Mouse (Mus musculus) liver, adult 2 months (tissue): ENCODE results near the gene Atp6v0b. TPM values are rescaled to one million over a fixed set of nuclear protein-coding genes. Genes with fewer than 3 reads are reported as not detected.

Experiments used
- DNase-seq: peaks from one replicate; pipeline ENCODE4 v3.0.0-alpha.2; 2011; ENCODE audit warnings: low read depth, low spot score; ENCODE audit errors: extremely low read depth
- H3K27ac ChIP-seq: fragments of 200-500 bp; replicated peaks from 2 replicates; pipeline ENCODE4 v1.5.1; 2012; ENCODE audit warnings: low read depth, mild to moderate bottlenecking, control low read depth, inconsistent platforms, low read length; ENCODE audit not compliant: insufficient read depth
- H3K27me3 ChIP-seq: fragments of 200-500 bp; 2 replicates; pipeline ENCODE4 v1.6.1; 2012; ENCODE audit warnings: mild to moderate bottlenecking, moderate library complexity, low read length, inconsistent platforms; ENCODE audit not compliant: control insufficient read depth, insufficient read depth
- H3K36me3 ChIP-seq: fragments of 200-500 bp; 2 replicates; pipeline ENCODE4 v1.6.1; 2012; ENCODE audit warnings: low read length, inconsistent platforms; ENCODE audit not compliant: control insufficient read depth, insufficient read depth
- H3K4me1 ChIP-seq: fragments of 200-500 bp; 2 replicates; pipeline ENCODE4 v1.6.1; 2011; ENCODE audit warnings: low read length; ENCODE audit not compliant: control insufficient read depth, insufficient read depth
- H3K4me3 ChIP-seq: fragments of 200-500 bp; 2 replicates; pipeline ENCODE4 v1.5.1; 2011; ENCODE audit warnings: low read depth, mild to moderate bottlenecking, control low read depth, low read length, moderate library complexity; ENCODE audit not compliant: insufficient read depth
- H3K79me2 ChIP-seq: fragments of 200-500 bp; 2 replicates; pipeline ENCODE4 v1.6.1; 2012; ENCODE audit warnings: inconsistent platforms, mild to moderate bottlenecking, low read length, moderate library complexity; ENCODE audit not compliant: control insufficient read depth, insufficient read depth
- H3K9ac ChIP-seq: fragments of 200-500 bp; 2 replicates; pipeline ENCODE4 v1.6.1; 2012; ENCODE audit warnings: low read depth, mild to moderate bottlenecking, control low read depth, inconsistent platforms, low read length
- CTCF ChIP-seq: fragments of 200-500 bp; IDR thresholded peaks from 2 replicates; pipeline ENCODE4 v1.5.1; 2011; ENCODE audit warnings: low read depth, low read length, control low read depth
- POLR2A ChIP-seq: fragments of 200-500 bp; IDR thresholded peaks from 2 replicates; pipeline ENCODE4 v1.6.1; 2011; ENCODE audit warnings: low read length, control low read depth; ENCODE audit not compliant: insufficient read depth; ENCODE audit errors: extremely low read depth
- WGBS: fragments of 180-500 bp; shearing (Covaris S2); methylation state at CpG from one replicate; pipeline ENCODE4 v1.1.7; 2018; 5-methylcytosine and 5-hydroxymethylcytosine counted together
- polyA plus RNA-seq: library from polyadenylated mRNA; depleted of rRNA; stranded (reverse); fragments of >200 nt; gene quantifications from 2 replicates; pipeline ENCODE4 v1.2.3, GENCODE M21; 2012
- total RNA-seq: library from RNA; depleted of rRNA; stranded (reverse); fragments of >200 nt; gene quantifications from 2 replicates; pipeline ENCODE4 v1.2.3, GENCODE M21; 2014

Gene Atp6v0b
- total and polyA plus RNA-seq, 2 experiments, result 124 to 244 TPM

- H3K27me3 ChIP-seq, result no peaks in the 10 kb centered on the region
- no peaks in the 10 kb centered on the region for H3K4me1 ChIP-seq
- H3K27ac ChIP-seq, result no peak overlapping the region
- DNase-seq, result no peak
- H3K79me2 ChIP-seq, result no peaks in the 10 kb centered on the region
- H3K36me3 ChIP-seq, result peaks cover 19% of the 10 kb centered on the region
- no peak overlapping the region for H3K9ac ChIP-seq
- no peak overlapping the region for H3K4me3 ChIP-seq
- TF ChIP-seq CTCF (no peak), POLR2A (no peak)
- WGBS, result 95% methylated on average over 10 of the region's 10 CpGs
Observed at GRCm38 (mm10) chr4:117904094-117904493, 17.0 kb upstream of the Atp6v0b start.

GRCm38 (mm10) chr4:117898111-117898510, 11.0 kb upstream of the Atp6v0b start:
- no peak overlapping the region for H3K9ac ChIP-seq
- TF ChIP-seq CTCF (no peak), POLR2A (no peak)
- no peak for DNase-seq
- 62% methylated on average over 3 of the region's 3 CpGs for WGBS
- H3K27ac ChIP-seq, result no peak overlapping the region
- H3K4me3 ChIP-seq, result no peak overlapping the region
- no peaks in the 10 kb centered on the region for H3K4me1 ChIP-seq
- H3K79me2 ChIP-seq, result no peaks in the 10 kb centered on the region
- H3K36me3 ChIP-seq, result peaks cover 19% of the 10 kb centered on the region
- H3K27me3 ChIP-seq, result no peaks in the 10 kb centered on the region

- TF ChIP-seq POLR2A (no peak), CTCF (no peak)
- H3K27me3 ChIP-seq, result no peaks in the 10 kb centered on the region
- H3K79me2 ChIP-seq, result no peaks in the 10 kb centered on the region
- 94% methylated on average over 6 of the region's 6 CpGs for WGBS
- H3K27ac ChIP-seq, result no peak overlapping the region
- DNase-seq, result no peak
- no peak overlapping the region for H3K9ac ChIP-seq
- peaks cover 4% of the 10 kb centered on the region; the same call in 1 of the 2 replicates for H3K4me1 ChIP-seq
- H3K4me3 ChIP-seq, result no peak overlapping the region
- peaks cover 11% of the 10 kb centered on the region; the same call in 1 of the 2 replicates for H3K36me3 ChIP-seq
Observed at GRCm38 (mm10) chr4:117896031-117896430, 8.9 kb upstream of the Atp6v0b start.

- DNase-seq, result no peak
- no peak overlapping the region for H3K9ac ChIP-seq
- no peak overlapping the region for H3K27ac ChIP-seq
- TF ChIP-seq CTCF (no peak), POLR2A (no peak)
- 86% methylated on average over 7 of the region's 7 CpGs for WGBS
- H3K4me3 ChIP-seq, result no peak overlapping the region
- no peaks in the 10 kb centered on the region for H3K27me3 ChIP-seq
- H3K36me3 ChIP-seq, result peaks cover 9% of the 10 kb centered on the region; the same call in 1 of the 2 replicates
- H3K4me1 ChIP-seq, result peaks cover 4% of the 10 kb centered on the region; the same call in 1 of the 2 replicates
- H3K79me2 ChIP-seq, result no peaks in the 10 kb centered on the region
Observed at GRCm38 (mm10) chr4:117895339-117895738, 8.2 kb upstream of the Atp6v0b start.

- 88% methylated on average over 8 of the region's 8 CpGs for WGBS
- H3K27ac ChIP-seq, result no peak overlapping the region
- H3K36me3 ChIP-seq, result peaks cover 2% of the 10 kb centered on the region; the same call in 1 of the 2 replicates
- no peak overlapping the region for H3K4me3 ChIP-seq
- H3K27me3 ChIP-seq, result no peaks in the 10 kb centered on the region
- TF ChIP-seq CTCF (no peak), POLR2A (no peak)
- H3K4me1 ChIP-seq, result peaks cover 4% of the 10 kb centered on the region; the same call in 1 of the 2 replicates
- no peak for DNase-seq
- no peaks in the 10 kb centered on the region for H3K79me2 ChIP-seq
- H3K9ac ChIP-seq, result no peak overlapping the region
Observed at GRCm38 (mm10) chr4:117894601-117895000, 7.5 kb upstream of the Atp6v0b start.

GRCm38 (mm10) chr4:117893376-117893775, 6.2 kb upstream of the Atp6v0b start:
- Histone ChIP-seq H3K4me1 (peaks cover 4% of the 10 kb centered on the region; the same call in 1 of the 2 replicates), H3K27ac (no peak overlapping the region), H3K36me3 (no peaks in the 10 kb centered on the region), H3K79me2 (no peaks in the 10 kb centered on the region), H3K9ac (no peak overlapping the region), H3K4me3 (no peak overlapping the region), H3K27me3 (no peaks in the 10 kb centered on the region)
- WGBS, result 24% methylated on average over 9 of the region's 9 CpGs
- TF ChIP-seq CTCF (no peak), POLR2A (no peak)
- peak; percentile 24 for DNase-seq
